Mouse (Mus musculus): ENCODE measurements at regions not wholly inside any gene's neighbourhood (a gene's known extent, or its start where the extent isn't known, plus 50 kb on each side); places are given as distances from the start of the nearest gene placed in this dataset.

- no peak for ATAC-seq (ENCODE audit: extremely low read depth, insufficient number of reproducible peaks, low FRiP score, poor library complexity, severe bottlenecking)
These were observed 249.5 kb downstream of the Gm49356 start for GRCm38 (mm10) chr15:59138393-59139107.

GRCm38 (mm10) chr15:59141621-59142020 lies 252.5 kb downstream of the Gm49356 start:
- ATAC-seq (ENCODE audit: extremely low read depth, insufficient number of reproducible peaks, low FRiP score, poor library complexity, severe bottlenecking), result no peak

GRCm38 (mm10) chr15:59142481-59142880 lies 253.4 kb downstream of the Gm49356 start:
- no peak for ATAC-seq (ENCODE audit: extremely low read depth, insufficient number of reproducible peaks, low FRiP score, poor library complexity, severe bottlenecking)

- no peak for ATAC-seq (ENCODE audit: extremely low read depth, insufficient number of reproducible peaks, low FRiP score, poor library complexity, severe bottlenecking)
These were observed 254.8 kb downstream of the Gm49356 start for GRCm38 (mm10) chr15:59143891-59144290.

- 0 out of 2 replicates have a peak, but pooled peaks have one; percentile 39 for ATAC-seq (ENCODE audit: extremely low read depth, insufficient number of reproducible peaks, low FRiP score, poor library complexity, severe bottlenecking)
These were observed 256.6 kb downstream of the Gm49356 start for GRCm38 (mm10) chr15:59145679-59146078.

- ATAC-seq (ENCODE audit: extremely low read depth, insufficient number of reproducible peaks, low FRiP score, poor library complexity, severe bottlenecking), result no peak
These were observed 257.0 kb downstream of the Gm49356 start for GRCm38 (mm10) chr15:59146111-59146510.

GRCm38 (mm10) chr15:59146586-59147085 lies 257.5 kb downstream of the Gm49356 start:
- ATAC-seq (ENCODE audit: extremely low read depth, insufficient number of reproducible peaks, low FRiP score, poor library complexity, severe bottlenecking), result no peak

- no peak for ATAC-seq (ENCODE audit: extremely low read depth, insufficient number of reproducible peaks, low FRiP score, poor library complexity, severe bottlenecking)
These were observed 259.4 kb downstream of the Gm49356 start for GRCm38 (mm10) chr15:59148531-59148930.

GRCm38 (mm10) chr15:59151506-59151905 lies 262.4 kb downstream of the Gm49356 start:
- ATAC-seq (ENCODE audit: extremely low read depth, insufficient number of reproducible peaks, low FRiP score, poor library complexity, severe bottlenecking), result no peak

- ATAC-seq (ENCODE audit: extremely low read depth, insufficient number of reproducible peaks, low FRiP score, poor library complexity, severe bottlenecking), result no peak
These were observed 263.8 kb downstream of the Gm49356 start for GRCm38 (mm10) chr15:59152786-59153388.

GRCm38 (mm10) chr15:59153416-59154250 lies 264.5 kb downstream of the Gm49356 start:
- ATAC-seq (ENCODE audit: extremely low read depth, insufficient number of reproducible peaks, low FRiP score, poor library complexity, severe bottlenecking), result no peak

GRCm38 (mm10) chr15:59154407-59155288 lies 265.6 kb downstream of the Gm49356 start:
- ATAC-seq (ENCODE audit: extremely low read depth, insufficient number of reproducible peaks, low FRiP score, poor library complexity, severe bottlenecking), result no peak

- no peak for ATAC-seq (ENCODE audit: extremely low read depth, insufficient number of reproducible peaks, low FRiP score, poor library complexity, severe bottlenecking)
These were observed 266.2 kb downstream of the Gm49356 start for GRCm38 (mm10) chr15:59155289-59155623.

- ATAC-seq (ENCODE audit: extremely low read depth, insufficient number of reproducible peaks, low FRiP score, poor library complexity, severe bottlenecking), result no peak
These were observed 267.2 kb downstream of the Gm49356 start for GRCm38 (mm10) chr15:59156328-59156727.

GRCm38 (mm10) chr15:59158760-59159159 lies 269.7 kb downstream of the Gm49356 start:
- no peak for ATAC-seq (ENCODE audit: extremely low read depth, insufficient number of reproducible peaks, low FRiP score, poor library complexity, severe bottlenecking)

GRCm38 (mm10) chr15:59160931-59161920 lies 272.1 kb downstream of the Gm49356 start:
- no peak for ATAC-seq (ENCODE audit: extremely low read depth, insufficient number of reproducible peaks, low FRiP score, poor library complexity, severe bottlenecking)

GRCm38 (mm10) chr15:59167937-59168659 lies 279.0 kb downstream of the Gm49356 start:
- ATAC-seq (ENCODE audit: extremely low read depth, insufficient number of reproducible peaks, low FRiP score, poor library complexity, severe bottlenecking), result no peak
